Mouse (Mus musculus) ES-CJ7 (cell line): ENCODE data around the gene Olfr1043.
A peak's percentile ranks its signal among the peaks of the same experiment; 100 is the strongest.

Experiments
- DNase-seq: peaks from one replicate; pipeline ENCODE4 v3.0.0; 2011; ENCODE audit warnings: low read depth, low spot score

Gene Olfr1043

DNA sequence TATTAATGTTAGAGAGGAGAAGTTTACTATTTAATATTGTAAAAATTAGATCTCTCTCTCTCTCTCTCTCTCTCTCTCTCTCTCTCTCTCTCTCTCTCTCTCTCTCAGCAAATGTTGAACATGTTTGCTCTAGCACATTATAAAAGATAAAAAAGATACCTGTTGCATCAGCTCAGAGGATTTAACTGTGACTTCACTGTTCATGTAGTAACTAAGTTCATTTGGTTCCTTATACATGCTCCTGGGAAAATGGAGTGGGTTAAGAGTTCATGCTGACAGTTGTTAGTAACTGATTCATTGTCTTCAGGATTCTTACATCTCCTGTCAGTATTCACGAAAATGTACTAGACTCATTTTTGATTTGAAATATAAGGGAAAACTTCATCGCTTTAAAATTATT is at the start of gene Olfr1043:
Gene Olfr1043, minus strand, starts transcription at position 101 of the 400 bp plus-strand sequence.
- no peak for DNase-seq

DNA sequence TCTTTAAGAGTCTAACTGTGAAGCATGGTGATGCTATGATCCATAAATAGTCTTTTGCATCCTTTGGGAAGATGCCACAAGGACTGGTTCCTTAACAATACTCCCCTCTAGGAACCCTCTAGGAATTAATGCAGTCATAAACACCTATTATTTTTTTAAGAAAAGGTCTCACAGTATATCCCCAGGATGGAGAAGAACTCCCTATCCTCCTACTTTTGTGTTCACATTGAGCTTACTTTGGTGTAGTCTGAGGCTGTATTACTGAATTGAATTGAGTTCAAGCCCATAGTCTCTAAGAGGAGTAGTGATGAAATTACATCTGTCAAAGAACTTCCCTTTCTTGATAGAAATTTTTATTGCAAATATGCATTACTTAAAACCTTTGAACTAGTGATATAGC is 35.6 kb upstream of the Olfr1043 start, which contains the start of gene Olfr1045:
Gene Olfr1045, minus strand, starts transcription at position 101 of the 400 bp plus-strand sequence.
- no peak for DNase-seq

DNA sequence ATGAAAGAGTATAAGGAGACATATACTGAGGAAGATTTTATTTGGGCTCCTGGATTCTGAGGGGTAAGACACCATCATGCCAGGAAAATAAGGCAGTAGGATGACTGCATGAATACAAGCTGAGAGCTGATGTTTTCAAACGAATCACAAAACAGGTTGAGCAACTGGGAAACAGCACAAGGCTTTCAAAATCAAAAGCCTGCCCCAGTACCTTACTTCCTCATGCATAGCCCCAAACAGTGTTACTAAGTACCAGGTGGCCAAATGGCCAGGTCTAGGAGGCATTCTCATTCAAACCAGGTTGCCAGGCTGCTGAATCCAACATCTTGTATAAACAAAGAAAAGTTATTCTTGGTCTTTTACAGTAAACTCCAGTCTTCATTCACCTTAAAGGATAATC is 28.5 kb upstream of the Olfr1043 start:
- DNase-seq = no peak

DNA sequence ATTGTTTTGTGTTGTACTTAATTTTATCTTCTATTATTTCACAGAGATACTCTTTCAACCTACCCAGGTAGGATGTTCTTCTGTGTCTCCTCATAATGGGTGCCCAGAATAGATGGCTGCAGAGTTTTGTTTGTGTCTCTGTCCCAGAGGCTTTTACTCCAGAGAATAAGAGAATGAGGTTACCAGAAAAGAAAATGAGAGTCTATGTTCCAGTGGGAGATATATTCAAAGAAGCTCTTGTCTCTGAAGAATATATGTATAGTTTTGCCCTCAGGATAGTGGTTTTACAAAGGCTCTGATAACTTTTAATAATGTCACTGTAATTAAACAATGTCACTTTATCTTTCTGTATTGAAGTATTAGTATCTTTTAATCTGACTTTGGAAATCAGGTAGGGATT is 18.3 kb upstream of the Olfr1043 start, which contains the start of gene Olfr52:
Gene Olfr52, minus strand, starts transcription at position 101 of the 400 bp plus-strand sequence.
- no peak for DNase-seq

DNA sequence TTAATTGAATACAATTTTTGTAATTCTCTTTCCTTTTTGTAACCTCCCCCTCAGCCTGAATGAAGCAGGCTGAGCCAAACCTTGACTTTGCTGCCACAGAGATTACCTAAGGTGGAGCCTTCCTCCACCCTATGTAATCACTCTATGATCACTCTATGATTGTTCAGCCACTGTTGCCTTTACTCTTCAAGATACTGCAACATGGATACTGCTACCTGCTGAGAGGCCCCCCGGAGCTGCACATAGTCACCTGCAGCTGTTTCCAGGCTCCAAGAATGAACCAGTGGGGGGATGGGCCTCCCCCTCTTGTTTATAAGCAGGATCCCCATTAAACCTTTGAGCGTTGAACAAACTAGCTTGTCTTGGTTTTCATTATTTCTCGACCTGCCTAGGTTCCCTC is 12.6 kb upstream of the Olfr1043 start:
- peak; percentile 75 for DNase-seq

DNA sequence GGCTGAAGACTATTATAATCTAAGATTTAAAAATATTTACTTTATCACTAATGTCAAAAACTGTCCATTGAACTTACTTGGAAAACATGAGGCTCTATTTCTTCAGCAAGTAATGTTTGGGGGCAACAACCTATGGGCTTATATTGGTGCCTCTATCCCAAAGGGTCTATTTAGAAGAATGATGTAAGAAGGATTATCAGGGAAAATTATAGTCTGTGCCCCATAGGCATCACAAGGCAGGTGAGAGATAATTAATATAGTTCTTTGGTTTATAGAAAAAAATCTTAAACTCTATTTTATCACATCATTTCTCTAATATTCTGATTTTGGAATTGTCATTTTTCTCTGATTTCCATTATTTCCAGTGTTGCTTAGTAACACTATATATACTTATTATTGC is 10.4 kb upstream of the Olfr1043 start, which contains the start of gene Olfr1044:
Gene Olfr1044, minus strand, starts transcription at position 101 of the 400 bp plus-strand sequence.
- DNase-seq = no peak

DNA sequence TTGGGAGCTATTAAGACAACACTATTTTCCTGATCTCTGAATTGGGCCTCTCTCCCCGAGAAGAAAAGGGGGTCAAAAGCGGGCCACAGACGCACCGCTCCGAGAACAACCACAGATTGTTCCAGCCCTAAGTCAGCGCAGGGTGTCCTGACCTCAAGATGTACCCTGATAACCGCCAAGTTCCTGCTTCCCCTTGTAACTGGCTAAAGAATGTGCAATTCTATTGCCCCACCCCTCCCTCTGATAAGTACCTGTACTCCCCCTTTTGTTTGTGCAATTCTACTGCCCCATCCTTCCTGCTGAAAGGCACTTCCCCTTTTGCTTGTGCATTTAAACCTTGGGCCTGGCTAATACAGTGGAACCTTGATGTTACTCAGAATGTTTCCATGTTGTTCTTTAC is 8.1 kb upstream of the Olfr1043 start:
- peak; percentile 80 for DNase-seq

DNA sequence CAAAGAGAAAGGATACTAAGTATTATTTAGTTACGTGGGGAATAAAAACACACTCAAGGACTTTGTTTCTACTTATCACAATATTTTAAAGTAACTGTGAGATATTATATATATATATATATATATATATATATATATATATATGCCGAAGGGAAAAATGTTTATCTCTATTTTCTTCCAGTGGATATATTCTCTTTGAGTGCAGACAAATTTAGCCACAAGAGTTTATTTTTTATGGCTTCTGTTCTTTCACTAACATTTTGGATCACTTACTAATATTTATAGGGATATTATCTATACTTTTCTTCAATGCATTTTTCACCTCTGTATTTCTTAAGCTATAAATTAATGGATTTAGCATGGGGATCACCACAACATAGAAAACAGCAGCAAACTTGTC is 5.6 kb downstream of the Olfr1043 start, which contains the start of gene Olfr1042:
Gene Olfr1042, minus strand, starts transcription at position 101 of the 400 bp plus-strand sequence.
- no peak for DNase-seq

DNA sequence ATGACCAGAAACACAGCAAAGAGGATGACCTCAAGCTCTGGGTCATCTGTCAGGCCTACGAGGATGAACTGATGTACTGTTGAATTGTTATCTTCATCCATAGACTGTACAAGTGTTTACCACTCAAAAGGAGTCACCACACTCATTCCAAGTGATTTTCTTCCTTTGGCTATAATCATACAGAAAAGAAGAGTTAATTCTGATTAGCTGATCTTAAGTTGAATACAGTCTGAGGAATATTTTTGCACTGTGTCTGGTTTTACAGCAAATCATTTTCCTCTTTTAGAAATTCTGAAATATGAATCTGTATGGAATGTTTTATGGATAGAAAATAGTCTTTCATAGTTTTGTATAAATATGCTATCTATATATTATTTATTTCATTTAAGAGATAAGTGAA is 20.7 kb downstream of the Olfr1043 start, which contains the start of gene Olfr1040:
Gene Olfr1040, minus strand, starts transcription at position 101 of the 400 bp plus-strand sequence.
- DNase-seq = no peak

DNA sequence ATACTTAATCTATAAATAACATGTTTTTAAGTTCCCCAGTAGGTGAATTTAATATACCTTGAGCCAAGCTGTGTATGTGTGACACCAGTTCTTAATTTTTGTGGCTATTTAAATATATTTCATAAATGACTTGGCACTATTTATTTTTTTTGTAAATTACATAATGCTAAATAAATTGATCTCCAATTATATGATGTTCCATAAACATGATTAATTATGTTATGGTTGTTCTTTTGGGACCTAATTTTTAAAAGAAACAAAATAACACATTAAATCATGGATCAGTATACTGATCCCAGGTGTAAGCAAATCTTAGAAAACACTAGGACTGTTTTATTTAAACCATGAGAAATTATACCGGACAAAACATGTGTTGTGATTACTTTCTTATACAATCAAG is 31.5 kb downstream of the Olfr1043 start, which contains the start of gene Olfr1039:
Gene Olfr1039, minus strand, starts transcription at position 101 of the 400 bp plus-strand sequence.
- no peak for DNase-seq
